Mouse (Mus musculus): Measurements from ENCODE around the gene Uox.

The Uox gene

GRCm38 (mm10) chr3:146583908-146584307 lies 13.7 kb downstream of the Uox start:
- DNase-seq (ENCODE audit: low spot score): no peak

- DNase-seq (ENCODE audit: low spot score): no peak
These were observed 16.4 kb downstream of the Uox start for GRCm38 (mm10) chr3:146586616-146587015.

- no peak for DNase-seq (ENCODE audit: low spot score)
These were observed 19.3 kb downstream of the Uox start for GRCm38 (mm10) chr3:146589523-146589922.

GRCm38 (mm10) chr3:146591159-146591558 lies 20.9 kb downstream of the Uox start:
- no peak for DNase-seq (ENCODE audit: low spot score)

- no peak for DNase-seq (ENCODE audit: low spot score)
These were observed 21.4 kb downstream of the Uox start for GRCm38 (mm10) chr3:146591601-146592000.

- DNase-seq (ENCODE audit: low spot score): no peak
These were observed 25.2 kb downstream of the Uox start for GRCm38 (mm10) chr3:146595440-146595839.

GRCm38 (mm10) chr3:146596387-146596786 lies 26.2 kb downstream of the Uox start:
- no peak for DNase-seq (ENCODE audit: low spot score)

- no peak for DNase-seq (ENCODE audit: low spot score)
These were observed 26.6 kb downstream of the Uox start for GRCm38 (mm10) chr3:146596864-146597263.

- peak; percentile 47 for DNase-seq (ENCODE audit: low spot score)
These were observed 28.2 kb downstream of the Uox start for GRCm38 (mm10) chr3:146598411-146598810.

- DNase-seq (ENCODE audit: low spot score): peak; percentile 30
These were observed 29.1 kb downstream of the Uox start for GRCm38 (mm10) chr3:146599198-146599900.

- DNase-seq (ENCODE audit: low spot score): no peak
These were observed 31.0 kb downstream of the Uox start for GRCm38 (mm10) chr3:146601205-146601604.

- no peak for DNase-seq (ENCODE audit: low spot score)
These were observed 32.3 kb downstream of the Uox start for GRCm38 (mm10) chr3:146602531-146602930.

GRCm38 (mm10) chr3:146604647-146605046 lies 34.4 kb downstream of the Uox start:
- no peak for DNase-seq (ENCODE audit: low spot score)

GRCm38 (mm10) chr3:146607368-146607767 lies 37.1 kb downstream of the Uox start:
- DNase-seq (ENCODE audit: low spot score): peak; percentile 39

GRCm38 (mm10) chr3:146610322-146610721 lies 40.1 kb downstream of the Uox start:
- DNase-seq (ENCODE audit: low spot score): no peak

- DNase-seq (ENCODE audit: low spot score): no peak
These were observed 41.0 kb downstream of the Uox start for GRCm38 (mm10) chr3:146611261-146611660.

GRCm38 (mm10) chr3:146611821-146612220 lies 41.6 kb downstream of the Uox start:
- DNase-seq (ENCODE audit: low spot score): no peak

- DNase-seq (ENCODE audit: low spot score): no peak
These were observed 45.3 kb downstream of the Uox start, which contains the start of gene Dnase2b for GRCm38 (mm10) chr3:146615496-146615895. Dnase2b (minus strand) TSS chr3:146615596.

GRCm38 (mm10) chr3:146616533-146617283 lies 46.5 kb downstream of the Uox start:
- no peak for DNase-seq (ENCODE audit: low spot score)

- DNase-seq (ENCODE audit: low spot score): no peak
These were observed 47.7 kb downstream of the Uox start for GRCm38 (mm10) chr3:146617946-146618345.

- no peak for DNase-seq (ENCODE audit: low spot score)
These were observed 48.1 kb downstream of the Uox start for GRCm38 (mm10) chr3:146618357-146618756.

- peak; percentile 39 for DNase-seq (ENCODE audit: low spot score)
These were observed 49.9 kb downstream of the Uox start for GRCm38 (mm10) chr3:146620101-146620500.

GRCm38 (mm10) chr3:146620555-146621249 lies 50.5 kb downstream of the Uox start:
- peak; percentile 84 for DNase-seq (ENCODE audit: low spot score)

Measured in layer of hippocampus, adult 11-12 months (tissue).